Mouse (Mus musculus) olfactory bulb, adult 2 months (tissue): Measurements from ENCODE around the gene Chmp6.

Experiments
- CTCF ChIP-seq: fragments of 200-500 bp; IDR thresholded peaks from 2 replicates; pipeline ENCODE4 v1.5.1; 2012; ENCODE audit warnings: low read depth, mild to moderate bottlenecking, low read length, moderate library complexity; ENCODE audit not compliant: insufficient read depth
- POLR2A ChIP-seq: fragments of 200-500 bp; IDR thresholded peaks from 2 replicates; pipeline ENCODE4 v1.6.1; 2012; ENCODE audit warnings: mild to moderate bottlenecking, low read depth, low read length, moderate library complexity; ENCODE audit not compliant: insufficient read depth

GRCm38 (mm10) chr11:119933819-119934583, 20.8 kb downstream of the Chmp6 start:
- TF ChIP-seq CTCF (no peak), POLR2A (no peak)
